Mouse (Mus musculus): Measurements from ENCODE around the gene Lipf. TPM values are rescaled to one million over a fixed set of nuclear protein-coding genes. Genes with fewer than 3 reads are reported as not detected.

Gene Lipf
- 0.15 TPM in 1 of 2 replicates, not detected in the other for polyA plus RNA-seq (2016; fragmentation: Nextera tagmentation; extraction: Ambion mirVana)

DNA sequence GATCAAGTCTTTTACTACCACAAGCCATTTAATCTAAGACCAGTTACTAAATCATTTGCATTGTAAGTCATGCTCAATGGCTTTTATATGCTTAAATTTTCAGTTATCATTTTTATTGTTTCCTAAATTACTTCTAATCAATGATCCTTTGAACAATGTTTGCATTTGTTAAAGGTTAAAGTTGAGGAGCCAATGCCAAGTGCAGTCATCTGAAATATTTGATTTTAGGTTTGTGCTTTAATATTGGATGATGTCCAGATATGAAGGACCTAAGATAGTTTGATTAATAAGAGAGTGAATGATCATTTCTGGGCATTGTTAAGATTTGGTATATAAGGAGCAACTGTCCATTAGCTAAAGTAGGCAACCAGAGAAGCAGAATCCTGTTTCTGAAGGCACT lies at the start of gene Lipf:
Gene Lipf, plus strand, starts transcription at position 301 of the 400 bp plus-strand sequence.
- Histone ChIP-seq H3K4me2 (no peak within 1 kb of the TSS), H3K27ac (ENCODE audit: poor library complexity, severe bottlenecking) (no peak within 1 kb of the TSS), H3K4me3 (no peak within 1 kb of the TSS), H3K9me3 (replicated peaks) (no peaks in the 10 kb centered on the region), H3K27me3 (replicated peaks) (no peaks in the 10 kb centered on the region), H3K4me1 (replicated peaks) (no peaks in the 10 kb centered on the region), H3K36me3 (no peaks in the 10 kb centered on the region), H3K9ac (no peak within 1 kb of the TSS)
- no peak for ATAC-seq (ENCODE audit: insufficient number of reproducible peaks, low FRiP score)

DNA sequence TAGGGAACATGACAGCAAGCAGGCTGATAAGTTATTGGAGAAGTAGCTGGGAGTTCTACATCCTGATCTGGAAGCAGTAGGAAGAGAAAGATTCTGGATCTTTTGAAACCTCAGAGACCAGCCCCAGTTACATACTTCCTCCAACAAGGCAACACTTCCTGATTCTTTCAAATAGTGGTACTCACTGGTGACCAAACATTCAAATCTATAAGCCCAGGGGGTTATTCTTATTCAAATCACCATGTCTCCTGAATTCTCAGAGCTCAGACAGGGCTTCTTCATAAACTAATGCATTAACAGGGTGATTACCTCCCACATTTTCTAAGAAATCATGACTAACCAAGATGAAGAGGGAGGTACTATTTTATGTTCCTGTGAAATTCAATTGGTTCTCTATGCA lies 36.9 kb upstream of the Lipf start:
- no peak for ATAC-seq (ENCODE audit: insufficient number of reproducible peaks, low FRiP score)
- Histone ChIP-seq H3K4me3 (no peak overlapping the region), H3K4me2 (no peak overlapping the region), H3K27me3 (replicated peaks) (no peaks in the 10 kb centered on the region), H3K9me3 (replicated peaks) (no peaks in the 10 kb centered on the region), H3K4me1 (replicated peaks) (no peaks in the 10 kb centered on the region), H3K9ac (no peak overlapping the region), H3K27ac (ENCODE audit: poor library complexity, severe bottlenecking) (no peak overlapping the region), H3K36me3 (no peaks in the 10 kb centered on the region)

- WGBS: 37% methylated on average over 3 of the region's 3 CpGs
- Histone ChIP-seq H3K4me3 (no peak overlapping the region), H3K9me3 (replicated peaks) (no peaks in the 10 kb centered on the region; the same call in 1 of the 2 replicates), H3K4me1 (replicated peaks) (no peaks in the 10 kb centered on the region), H3K9ac (no peak overlapping the region), H3K27ac (ENCODE audit: poor library complexity, severe bottlenecking) (no peak overlapping the region), H3K36me3 (no peaks in the 10 kb centered on the region), H3K4me2 (no peak overlapping the region), H3K27me3 (replicated peaks) (no peaks in the 10 kb centered on the region)
- no peak for ATAC-seq (ENCODE audit: insufficient number of reproducible peaks, low FRiP score)
Observed at GRCm38 (mm10) chr19:33979007-33979406, 18.0 kb downstream of the Lipf start.

DNA sequence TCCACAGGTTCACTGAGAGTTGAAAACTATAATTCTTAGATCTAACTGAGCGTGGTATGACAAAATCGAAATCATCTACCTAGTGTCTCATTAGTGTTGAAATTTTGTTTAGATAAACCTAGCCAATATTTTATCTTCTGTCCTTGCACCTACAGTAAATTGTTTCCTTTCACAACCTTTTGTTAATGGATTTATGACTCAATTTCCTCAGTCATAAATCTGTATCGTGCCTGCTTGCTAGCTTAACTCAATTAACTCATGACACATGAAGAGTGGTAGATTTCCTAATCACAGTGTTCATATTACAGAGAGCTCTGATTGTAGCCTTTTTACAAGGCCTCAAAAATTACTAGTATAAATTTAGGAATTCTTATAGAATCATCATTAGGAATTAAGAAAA lies 22.1 kb downstream of the Lipf start:
- H3K9ac ChIP-seq: no peak overlapping the region
- no peak overlapping the region for H3K4me3 ChIP-seq
- no peaks in the 10 kb centered on the region for H3K4me1 ChIP-seq (replicated peaks)
- H3K27me3 ChIP-seq (replicated peaks): no peaks in the 10 kb centered on the region
- H3K27ac ChIP-seq (ENCODE audit: poor library complexity, severe bottlenecking): no peak overlapping the region
- 75% methylated on average over 3 of the region's 3 CpGs for WGBS
- ATAC-seq (ENCODE audit: insufficient number of reproducible peaks, low FRiP score): no peak
- no peaks in the 10 kb centered on the region for H3K9me3 ChIP-seq (replicated peaks)
- no peak overlapping the region for H3K4me2 ChIP-seq
- no peaks in the 10 kb centered on the region for H3K36me3 ChIP-seq

DNA sequence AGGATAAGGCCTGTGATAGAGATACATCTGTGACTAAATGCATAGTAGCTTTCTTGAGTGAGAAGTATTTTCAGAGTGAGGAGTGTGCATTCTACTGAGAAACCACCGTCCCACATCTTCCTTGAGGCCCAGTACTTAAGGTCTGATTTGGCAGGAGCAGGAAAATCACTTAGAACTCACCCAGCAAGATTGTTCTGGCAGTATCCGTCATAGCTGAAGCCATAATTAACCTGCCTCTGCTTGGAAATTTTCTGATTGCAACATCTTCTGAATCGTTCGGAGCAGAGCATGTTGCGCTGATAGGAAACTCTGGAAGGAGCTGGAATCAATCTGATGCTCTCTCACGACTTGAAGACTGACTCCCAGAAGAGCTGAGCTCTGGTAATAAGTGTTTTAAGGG lies 47.0 kb downstream of the Lipf start, which contains the start of gene Lipk:
Gene Lipk, plus strand, starts transcription at position 289 of the 400 bp plus-strand sequence.
- ATAC-seq (ENCODE audit: insufficient number of reproducible peaks, low FRiP score): no peak
- H3K4me1 ChIP-seq (replicated peaks): no peaks in the 10 kb centered on the region
- no peak within 1 kb of the TSS for H3K4me2 ChIP-seq
- no peaks in the 10 kb centered on the region for H3K27me3 ChIP-seq (replicated peaks)
- WGBS: 74% methylated on average over 6 of the region's 6 CpGs
- no peaks in the 10 kb centered on the region for H3K9me3 ChIP-seq (replicated peaks)
- H3K27ac ChIP-seq (ENCODE audit: poor library complexity, severe bottlenecking): no peak within 1 kb of the TSS
- H3K36me3 ChIP-seq: no peaks in the 10 kb centered on the region
- no peak within 1 kb of the TSS for H3K9ac ChIP-seq
- no peak within 1 kb of the TSS for H3K4me3 ChIP-seq

- Histone ChIP-seq H3K4me1 (replicated peaks) (no peaks in the 10 kb centered on the region), H3K9ac (no peak overlapping the region), H3K9me3 (replicated peaks) (no peaks in the 10 kb centered on the region), H3K4me2 (no peak overlapping the region), H3K4me3 (no peak overlapping the region), H3K36me3 (no peaks in the 10 kb centered on the region), H3K27me3 (replicated peaks) (no peaks in the 10 kb centered on the region), H3K27ac (ENCODE audit: poor library complexity, severe bottlenecking) (no peak overlapping the region)
- 69% methylated on average over 11 of the region's 11 CpGs for WGBS
- no peak for ATAC-seq (ENCODE audit: insufficient number of reproducible peaks, low FRiP score)
Observed at GRCm38 (mm10) chr19:34021440-34022172, 60.6 kb downstream of the Lipf start.

DNA sequence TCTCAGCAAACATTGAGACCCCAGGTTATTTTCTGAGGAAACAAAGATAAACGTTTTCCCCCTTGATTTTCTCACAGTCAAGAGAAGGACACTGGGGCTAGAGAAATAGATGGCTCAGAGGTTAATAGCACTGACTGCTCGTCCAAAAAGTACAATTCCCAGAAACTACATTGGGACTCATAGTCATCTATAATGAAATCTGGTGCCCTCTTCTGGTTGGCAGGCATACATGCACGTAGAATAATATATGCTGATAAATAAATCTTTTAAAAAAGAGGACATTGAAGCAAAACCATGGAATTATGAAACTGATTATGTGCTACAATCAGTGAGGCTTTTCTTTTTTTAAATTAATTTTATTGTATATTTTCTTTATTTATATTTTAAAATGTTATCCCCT lies 61.8 kb downstream of the Lipf start:
- WGBS: 51% methylated on average over 3 of the region's 3 CpGs
- ATAC-seq (ENCODE audit: insufficient number of reproducible peaks, low FRiP score): no peak

More for the DNA sequence above, 61.8 kb downstream of the Lipf start:
- H3K27ac ChIP-seq (ENCODE audit: poor library complexity, severe bottlenecking): no peak overlapping the region
- H3K9ac ChIP-seq: no peak overlapping the region
- no peak overlapping the region for H3K4me2 ChIP-seq
- H3K36me3 ChIP-seq: no peaks in the 10 kb centered on the region
- no peaks in the 10 kb centered on the region for H3K4me1 ChIP-seq (replicated peaks)
- H3K9me3 ChIP-seq (replicated peaks): no peaks in the 10 kb centered on the region
- no peaks in the 10 kb centered on the region for H3K27me3 ChIP-seq (replicated peaks)
- no peak overlapping the region for H3K4me3 ChIP-seq

Other genes starting within 250 kb of the Lipf start
- gene Lipo2, start 209.8 kb upstream of the Lipf start, polyA plus RNA-seq (2016; fragmentation: Nextera tagmentation; extraction: Ambion mirVana): 0.48 and 0.55 TPM in 2 replicates
- 14.1 and 14.4 TPM in 2 replicates for gene Lipo3, start 199.2 kb upstream of the Lipf start, polyA plus RNA-seq (2016; fragmentation: Nextera tagmentation; extraction: Ambion mirVana)
- not detected in 2 replicates for gene Lipo1, start 173.7 kb upstream of the Lipf start, polyA plus RNA-seq (2016; fragmentation: Nextera tagmentation; extraction: Ambion mirVana)
- gene Lipk, start 47.1 kb downstream of the Lipf start, polyA plus RNA-seq (2016; fragmentation: Nextera tagmentation; extraction: Ambion mirVana): not detected in 2 replicates
- not detected in 2 replicates for gene Lipn, start 106.2 kb downstream of the Lipf start, polyA plus RNA-seq (2016; fragmentation: Nextera tagmentation; extraction: Ambion mirVana)
- gene Lipm, start 139.7 kb downstream of the Lipf start, polyA plus RNA-seq (2016; fragmentation: Nextera tagmentation; extraction: Ambion mirVana): not detected in 2 replicates
- not detected in 2 replicates for gene Ankrd22, start 204.9 kb downstream of the Lipf start, polyA plus RNA-seq (2016; fragmentation: Nextera tagmentation; extraction: Ambion mirVana)
- gene Stambpl1, start 231.0 kb downstream of the Lipf start, polyA plus RNA-seq (2016; fragmentation: Nextera tagmentation; extraction: Ambion mirVana): 5.2 and 6.9 TPM in 2 replicates